Mouse (Mus musculus): ENCODE measurements around the gene Ccdc155. TPM values are rescaled to one million over a fixed set of nuclear protein-coding genes. Genes with fewer than 3 reads are reported as not detected.

Gene Ccdc155
- polyA plus RNA-seq, 2 experiments from 2014 or later: 0.24 to 0.34 TPM

GRCm38 (mm10) chr7:45224826-45225225 lies 20.1 kb upstream of the Ccdc155 start:
- ATAC-seq: no peak

- no peak for ATAC-seq
Measured at GRCm38 (mm10) chr7:45221680-45222079, 17.0 kb upstream of the Ccdc155 start.

GRCm38 (mm10) chr7:45216442-45217183 lies 11.9 kb upstream of the Ccdc155 start:
- ATAC-seq: no peak

GRCm38 (mm10) chr7:45215673-45216441 lies 11.2 kb upstream of the Ccdc155 start, which contains the start of gene Tead2:
Gene Tead2 (plus strand): TSS chr7:45215753.
- ATAC-seq: no peak

- ATAC-seq: no peak
Measured at GRCm38 (mm10) chr7:45213708-45214107, 9.0 kb upstream of the Ccdc155 start.

- ATAC-seq: no peak
Measured at GRCm38 (mm10) chr7:45212356-45212755, 7.7 kb upstream of the Ccdc155 start.

- peak; percentile 43 for ATAC-seq
Measured at GRCm38 (mm10) chr7:45211851-45212251, 7.2 kb upstream of the Ccdc155 start, which contains the start of gene Dkkl1. Gene Dkkl1 (minus strand): TSS chr7:45212147.

- no peak for ATAC-seq
Measured at GRCm38 (mm10) chr7:45211070-45211469, 6.4 kb upstream of the Ccdc155 start.

GRCm38 (mm10) chr7:45208260-45208659 lies 3.6 kb upstream of the Ccdc155 start:
- no peak for ATAC-seq

GRCm38 (mm10) chr7:45202654-45203053 lies 2.0 kb downstream of the Ccdc155 start:
- ATAC-seq: no peak

GRCm38 (mm10) chr7:45198961-45199360 lies 5.7 kb downstream of the Ccdc155 start:
- no peak for ATAC-seq

- ATAC-seq: no peak
Measured at GRCm38 (mm10) chr7:45198435-45198834, 6.3 kb downstream of the Ccdc155 start.

GRCm38 (mm10) chr7:45196994-45197393 lies 7.7 kb downstream of the Ccdc155 start:
- ATAC-seq: no peak

- no peak for ATAC-seq
Measured at GRCm38 (mm10) chr7:45196176-45196535, 8.5 kb downstream of the Ccdc155 start.

- ATAC-seq: no peak
Measured at GRCm38 (mm10) chr7:45195341-45196175, 9.1 kb downstream of the Ccdc155 start.

- ATAC-seq: no peak
Measured at GRCm38 (mm10) chr7:45193871-45194785, 10.6 kb downstream of the Ccdc155 start.

- ATAC-seq: no peak
Measured at GRCm38 (mm10) chr7:45193406-45193805, 11.3 kb downstream of the Ccdc155 start.

GRCm38 (mm10) chr7:45192585-45193310 lies 11.9 kb downstream of the Ccdc155 start:
- no peak for ATAC-seq

GRCm38 (mm10) chr7:45191803-45192363 lies 12.8 kb downstream of the Ccdc155 start:
- ATAC-seq: no peak

GRCm38 (mm10) chr7:45191161-45191560 lies 13.5 kb downstream of the Ccdc155 start:
- ATAC-seq: no peak

GRCm38 (mm10) chr7:45190186-45190585 lies 14.5 kb downstream of the Ccdc155 start:
- no peak for ATAC-seq
